Mouse (Mus musculus) neural tube, embryonic 15.5 days (tissue): Measurements from ENCODE around the gene Pi4k2a. TPM values are rescaled to one million over a fixed set of nuclear protein-coding genes. Genes with fewer than 3 reads are reported as not detected.

ENCODE experiments used
- ATAC-seq: fragments of 200-750 bp; cut with Nextera tagmentation; 2 replicates; pipeline ENCODE4 v1.8.0; 2017; ENCODE audit warnings: mild to moderate bottlenecking, moderate TSS enrichment, moderate library complexity; ENCODE audit not compliant: low FRiP score
- H3K27ac ChIP-seq: fragments of 300-500 bp; sonication (generic); replicated peaks from 2 replicates; pipeline ENCODE4 v1.5.1; 2015; ENCODE audit warnings: mild to moderate bottlenecking, inconsistent platforms
- H3K27me3 ChIP-seq: fragments of 300-500 bp; sonication (generic); replicated peaks from 2 replicates; pipeline ENCODE4 v1.6.1; 2015; ENCODE audit warnings: inconsistent platforms
- H3K36me3 ChIP-seq: fragments of 300-500 bp; sonication (generic); 2 replicates; pipeline ENCODE4 v1.6.1; 2015; ENCODE audit warnings: inconsistent platforms
- H3K4me1 ChIP-seq: fragments of 300-500 bp; sonication (generic); 2 replicates; pipeline ENCODE4 v1.6.1; 2015; ENCODE audit warnings: inconsistent platforms
- H3K4me2 ChIP-seq: fragments of 300-500 bp; sonication (generic); 2 replicates; pipeline ENCODE4 v1.6.1; 2015; ENCODE audit warnings: inconsistent platforms, mild to moderate bottlenecking, moderate library complexity
- H3K4me3 ChIP-seq: fragments of 300-500 bp; sonication (generic); replicated peaks from 2 replicates; pipeline ENCODE4 v1.5.1; 2015; ENCODE audit warnings: mild to moderate bottlenecking, inconsistent platforms
- H3K9ac ChIP-seq: fragments of 300-500 bp; sonication (generic); replicated peaks from 2 replicates; pipeline ENCODE4 v1.6.1; 2015; ENCODE audit warnings: mild to moderate bottlenecking, inconsistent platforms
- H3K9me3 ChIP-seq: fragments of 300-500 bp; sonication (generic); replicated peaks from 2 replicates; pipeline ENCODE4 v1.6.1; 2016; ENCODE audit warnings: inconsistent platforms
- WGBS: fragments of 180-500 bp; shearing (Covaris S2); methylation state at CpG from one replicate; pipeline ENCODE4 v1.1.7; 2015; ENCODE audit warnings: mixed read lengths; 5-methylcytosine and 5-hydroxymethylcytosine counted together
- polyA plus RNA-seq: library from polyadenylated mRNA; unstranded; fragments of >200 nt; fragmentation: Nextera tagmentation; extraction: Ambion mirVana; gene quantifications from 2 replicates; pipeline ENCODE4 v1.2.1, GENCODE M21; 2015

Pi4k2a gene
- polyA plus RNA-seq, 1 experiment from 2014 or later = 33.5 TPM

DNA sequence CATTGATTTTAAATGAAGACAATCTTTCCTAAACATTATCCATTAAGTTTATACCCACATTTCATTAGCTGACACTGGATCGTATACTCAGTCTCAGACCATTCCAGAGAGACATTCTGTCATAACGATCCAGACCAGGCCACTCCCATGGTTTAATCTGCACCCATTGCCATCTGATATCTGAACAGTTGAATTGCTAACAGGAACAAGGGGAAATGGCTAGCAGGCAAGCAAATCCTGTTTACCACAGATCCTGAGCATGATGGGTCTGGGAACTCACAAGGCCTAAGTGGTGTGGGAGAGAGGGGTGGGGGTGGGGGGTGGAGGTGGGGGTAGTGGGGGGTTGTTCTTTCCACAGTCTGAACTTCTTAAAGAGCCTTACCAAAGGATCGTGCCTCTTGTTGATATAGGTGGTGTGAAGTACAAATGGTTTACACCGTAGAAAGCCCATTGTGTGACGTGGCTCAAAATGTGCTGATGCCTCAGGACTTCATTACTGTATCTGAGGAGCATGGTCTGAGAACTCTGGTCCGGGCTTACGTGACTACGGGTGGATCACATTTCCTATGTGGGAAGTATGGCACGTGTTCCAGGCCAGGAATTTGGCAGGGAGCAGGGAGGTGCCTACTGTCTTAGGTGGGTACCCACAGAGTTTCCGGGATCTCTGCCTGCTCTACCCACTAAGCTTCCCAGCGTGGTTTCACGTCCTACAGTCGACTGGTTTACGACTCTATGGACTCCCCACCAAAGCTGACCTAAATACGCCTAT is 48.4 kb downstream of the Pi4k2a start:
- no peak for ATAC-seq
- H3K9ac ChIP-seq = no peak overlapping the region
- H3K4me3 ChIP-seq = no peak overlapping the region
- no peaks in the 10 kb centered on the region for H3K27me3 ChIP-seq
- 88% methylated on average over 15 of the region's 15 CpGs for WGBS
- H3K36me3 ChIP-seq = no peaks in the 10 kb centered on the region
- H3K4me2 ChIP-seq = no peak overlapping the region
- no peak overlapping the region for H3K27ac ChIP-seq
- H3K9me3 ChIP-seq = no peaks in the 10 kb centered on the region
- H3K4me1 ChIP-seq = no peaks in the 10 kb centered on the region

DNA sequence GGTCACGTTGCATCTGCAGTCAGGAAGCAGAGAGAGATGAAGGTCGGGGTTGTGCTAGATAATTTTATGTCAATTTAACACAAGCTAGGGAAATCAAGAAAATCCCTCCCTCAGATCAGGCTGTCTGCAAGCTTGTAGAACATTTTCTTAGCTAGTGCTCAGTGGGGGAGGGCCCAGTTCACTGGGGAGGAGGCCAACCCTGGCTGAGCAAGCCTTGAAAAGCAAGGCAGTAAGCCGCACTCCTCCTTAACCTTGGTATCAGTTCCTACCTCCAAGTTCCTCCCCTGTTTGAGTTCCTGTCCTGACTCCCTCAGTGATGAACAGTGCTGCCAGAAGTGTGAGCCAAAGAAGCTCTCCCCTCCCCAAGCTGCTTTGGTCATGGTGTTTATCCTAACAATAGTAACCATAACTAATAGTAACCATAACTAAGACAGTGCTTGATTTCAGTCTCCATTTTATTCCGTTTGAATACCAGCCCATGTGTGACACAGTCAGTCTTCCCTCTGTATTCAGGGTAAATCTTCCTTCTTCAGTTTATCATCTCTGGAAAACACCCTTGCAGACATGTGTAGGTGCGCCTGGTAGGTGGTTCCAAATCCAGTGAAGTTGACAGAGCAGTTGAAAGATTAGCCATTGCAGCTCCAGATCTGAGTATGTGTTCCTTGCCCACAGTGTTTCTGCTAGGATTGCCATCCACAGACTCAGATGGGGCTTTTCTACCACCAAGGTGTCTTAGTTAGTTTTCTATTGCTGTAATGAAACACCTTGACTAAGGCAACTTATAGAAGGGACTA is 49.7 kb downstream of the Pi4k2a start:
- Histone ChIP-seq H3K4me3 (no peak overlapping the region), H3K4me2 (no peak overlapping the region), H3K27ac (no peak overlapping the region), H3K27me3 (no peaks in the 10 kb centered on the region), H3K9me3 (no peaks in the 10 kb centered on the region), H3K36me3 (no peaks in the 10 kb centered on the region), H3K9ac (no peak overlapping the region), H3K4me1 (no peaks in the 10 kb centered on the region)
- 82% methylated on average over 5 of the region's 5 CpGs for WGBS
- ATAC-seq = no peak

DNA sequence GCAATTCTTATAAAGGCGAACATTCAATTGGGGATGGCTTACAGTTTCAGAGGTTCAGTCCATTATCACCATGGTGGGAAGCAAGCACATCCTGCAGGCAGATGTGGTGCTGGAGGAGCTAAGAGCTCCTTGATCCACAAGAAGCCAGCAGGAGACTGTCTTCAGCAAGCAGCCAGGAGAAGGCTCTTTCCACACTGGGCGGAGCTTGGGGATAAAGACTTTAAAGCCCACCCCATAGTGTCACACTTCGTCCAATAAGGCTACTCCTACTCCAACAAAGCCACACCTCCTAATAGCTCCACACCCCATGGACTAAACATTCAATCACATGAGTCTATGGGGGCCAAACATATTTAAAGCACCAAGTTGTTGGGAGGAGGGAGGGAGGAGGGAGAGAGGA is 51.7 kb downstream of the Pi4k2a start:
- Histone ChIP-seq H3K9ac (no peak overlapping the region), H3K27ac (no peak overlapping the region), H3K27me3 (peaks cover 9% of the 10 kb centered on the region; the same call in 1 of the 2 replicates), H3K4me3 (no peak overlapping the region), H3K4me1 (peaks cover 1% of the 10 kb centered on the region; the same call in 1 of the 2 replicates), H3K4me2 (no peak overlapping the region), H3K36me3 (no peaks in the 10 kb centered on the region), H3K9me3 (no peaks in the 10 kb centered on the region)
- 76% methylated on average over 3 of the region's 3 CpGs for WGBS
- no peak for ATAC-seq

DNA sequence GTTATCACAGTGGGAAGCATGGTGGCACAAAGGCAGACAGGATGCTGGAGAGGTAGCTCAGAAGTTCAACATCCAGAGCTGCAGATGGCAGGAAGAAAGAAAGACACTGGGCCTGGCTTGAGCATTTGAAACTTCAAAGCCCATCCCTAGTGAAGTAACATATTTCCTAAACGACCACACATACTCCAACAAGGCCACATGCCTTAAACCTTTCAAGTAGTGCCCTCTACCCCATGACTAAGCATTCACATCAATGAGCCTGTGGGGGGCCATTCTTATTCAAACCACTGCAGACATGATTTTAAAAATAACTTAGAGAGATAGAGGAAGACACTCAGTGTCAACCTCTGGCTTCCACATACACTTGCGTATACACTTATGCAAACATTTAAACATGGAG is 52.5 kb downstream of the Pi4k2a start:
- ATAC-seq = no peak

DNA sequence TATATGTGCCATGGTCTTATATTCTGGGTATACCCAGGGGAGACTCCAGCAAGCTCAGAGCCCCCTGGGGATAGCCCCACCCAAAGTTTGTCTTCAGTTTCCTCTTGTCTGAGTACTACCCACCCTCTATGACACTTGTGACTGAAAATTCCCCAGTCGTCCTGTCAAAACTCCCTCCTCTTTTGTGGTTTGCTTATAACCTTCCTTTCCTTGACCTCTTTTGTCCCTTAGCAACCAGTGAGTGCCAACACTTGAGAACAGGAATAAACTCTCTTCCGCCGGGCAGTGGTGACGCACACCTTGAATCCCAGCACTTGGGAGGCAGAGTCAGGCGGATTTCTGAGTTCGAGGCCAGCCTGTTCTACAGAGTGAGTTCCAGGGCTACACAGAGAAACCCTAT is 53.8 kb downstream of the Pi4k2a start:
- WGBS = 61% methylated on average over 6 of the region's 6 CpGs
- Histone ChIP-seq H3K4me2 (no peak overlapping the region), H3K27ac (no peak overlapping the region), H3K4me3 (no peak overlapping the region), H3K9ac (no peak overlapping the region), H3K9me3 (no peaks in the 10 kb centered on the region), H3K36me3 (no peaks in the 10 kb centered on the region), H3K4me1 (peaks cover 18% of the 10 kb centered on the region), H3K27me3 (peaks cover 16% of the 10 kb centered on the region)
- no peak for ATAC-seq

More for the DNA sequence above, 52.5 kb downstream of the Pi4k2a start:
- no peaks in the 10 kb centered on the region for H3K36me3 ChIP-seq
- H3K4me2 ChIP-seq = no peak overlapping the region
- H3K27ac ChIP-seq = no peak overlapping the region
- H3K27me3 ChIP-seq = peaks cover 9% of the 10 kb centered on the region; the same call in 1 of the 2 replicates
- peaks cover 5% of the 10 kb centered on the region for H3K4me1 ChIP-seq
- 84% methylated on average over 2 of the region's 2 CpGs for WGBS
- no peaks in the 10 kb centered on the region for H3K9me3 ChIP-seq
- no peak overlapping the region for H3K9ac ChIP-seq
- no peak overlapping the region for H3K4me3 ChIP-seq

DNA sequence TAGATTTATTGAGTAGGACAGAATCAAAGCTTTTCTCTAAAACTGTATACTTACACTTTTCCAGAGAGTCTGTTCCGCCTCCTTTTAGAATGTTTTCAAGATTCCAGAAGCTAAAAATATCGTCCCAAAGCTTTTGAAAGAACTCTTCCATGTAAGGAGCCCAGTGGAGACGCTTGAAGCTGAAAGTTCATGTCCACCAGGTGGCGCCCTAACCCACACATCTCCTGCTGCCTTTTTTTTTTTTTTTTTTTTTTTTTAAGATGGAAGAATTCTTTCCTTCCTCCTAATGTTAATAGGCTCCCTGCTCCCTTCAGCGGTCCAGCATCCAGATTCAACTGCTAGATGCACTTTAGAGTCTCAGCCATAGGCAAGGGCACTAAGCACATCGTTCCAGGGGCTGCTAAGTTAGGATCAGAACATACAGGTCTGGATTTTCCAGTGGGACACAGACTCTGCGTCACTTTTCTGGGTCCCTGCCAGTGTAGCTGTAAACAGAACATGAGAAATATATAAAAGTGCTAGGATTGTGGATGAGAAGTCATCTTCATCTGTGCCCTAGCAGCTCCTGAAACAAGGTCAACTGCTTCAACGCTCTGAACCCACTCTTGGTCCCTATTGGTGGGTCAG is 54.4 kb downstream of the Pi4k2a start:
- Histone ChIP-seq H3K4me2 (no peak overlapping the region), H3K4me1 (peaks cover 24% of the 10 kb centered on the region), H3K9me3 (no peaks in the 10 kb centered on the region), H3K9ac (no peak overlapping the region), H3K27me3 (peaks cover 20% of the 10 kb centered on the region), H3K27ac (no peak overlapping the region), H3K36me3 (no peaks in the 10 kb centered on the region), H3K4me3 (no peak overlapping the region)
- WGBS = 28% methylated on average over 8 of the region's 8 CpGs
- ATAC-seq = no peak

DNA sequence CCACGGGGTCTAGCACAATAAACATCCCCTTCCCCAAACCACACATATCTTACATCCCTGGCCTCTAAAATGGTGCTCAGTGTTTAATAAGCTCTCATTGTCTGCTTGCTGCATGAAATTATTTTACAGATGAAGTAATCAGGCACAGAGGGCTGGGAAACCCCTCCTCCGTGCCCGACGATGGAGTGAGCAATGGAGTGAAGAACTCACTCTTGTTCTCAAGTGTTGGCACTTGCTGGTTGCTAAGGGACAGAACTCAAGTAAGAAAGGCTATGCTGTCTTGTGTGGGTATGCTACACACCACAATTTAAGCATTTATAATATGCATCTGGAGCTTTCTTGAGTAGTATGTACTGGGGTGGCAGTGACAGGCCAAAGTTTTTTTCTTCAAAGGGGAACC is 54.9 kb downstream of the Pi4k2a start:
- Histone ChIP-seq H3K4me3 (no peak overlapping the region), H3K27me3 (peaks cover 20% of the 10 kb centered on the region), H3K9ac (no peak overlapping the region), H3K4me2 (no peak overlapping the region), H3K36me3 (no peaks in the 10 kb centered on the region), H3K27ac (no peak overlapping the region), H3K4me1 (peaks cover 27% of the 10 kb centered on the region), H3K9me3 (no peaks in the 10 kb centered on the region)
- WGBS = 64% methylated on average over 4 of the region's 4 CpGs
- no peak for ATAC-seq

DNA sequence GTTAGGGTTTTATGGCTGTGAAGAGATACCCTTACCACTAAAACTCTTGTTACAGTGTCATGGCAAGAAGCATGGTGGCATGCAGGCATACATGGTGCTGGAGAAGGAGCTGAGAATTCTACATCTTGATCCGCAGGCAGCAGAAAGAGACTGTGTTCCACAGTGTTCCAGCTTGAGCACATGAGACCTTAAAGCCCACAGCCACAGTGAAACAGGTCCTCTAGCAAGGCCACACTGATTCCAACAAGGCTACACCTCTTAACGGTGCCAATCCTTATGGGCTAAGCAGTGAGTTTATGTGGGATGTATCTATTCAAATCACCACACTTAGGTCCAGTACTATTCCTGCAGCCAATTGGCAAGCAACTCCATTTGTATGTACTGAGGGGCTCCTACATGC is 55.5 kb downstream of the Pi4k2a start:
- no peak overlapping the region for H3K4me3 ChIP-seq
- no peak for ATAC-seq
- no peak overlapping the region for H3K9ac ChIP-seq
- 94% methylated on average over 2 of the region's 2 CpGs for WGBS
- H3K27ac ChIP-seq = no peak overlapping the region
- no peaks in the 10 kb centered on the region for H3K36me3 ChIP-seq
- no peak overlapping the region for H3K4me2 ChIP-seq
- peaks cover 20% of the 10 kb centered on the region for H3K27me3 ChIP-seq
- H3K9me3 ChIP-seq = no peaks in the 10 kb centered on the region
- peaks cover 31% of the 10 kb centered on the region for H3K4me1 ChIP-seq

DNA sequence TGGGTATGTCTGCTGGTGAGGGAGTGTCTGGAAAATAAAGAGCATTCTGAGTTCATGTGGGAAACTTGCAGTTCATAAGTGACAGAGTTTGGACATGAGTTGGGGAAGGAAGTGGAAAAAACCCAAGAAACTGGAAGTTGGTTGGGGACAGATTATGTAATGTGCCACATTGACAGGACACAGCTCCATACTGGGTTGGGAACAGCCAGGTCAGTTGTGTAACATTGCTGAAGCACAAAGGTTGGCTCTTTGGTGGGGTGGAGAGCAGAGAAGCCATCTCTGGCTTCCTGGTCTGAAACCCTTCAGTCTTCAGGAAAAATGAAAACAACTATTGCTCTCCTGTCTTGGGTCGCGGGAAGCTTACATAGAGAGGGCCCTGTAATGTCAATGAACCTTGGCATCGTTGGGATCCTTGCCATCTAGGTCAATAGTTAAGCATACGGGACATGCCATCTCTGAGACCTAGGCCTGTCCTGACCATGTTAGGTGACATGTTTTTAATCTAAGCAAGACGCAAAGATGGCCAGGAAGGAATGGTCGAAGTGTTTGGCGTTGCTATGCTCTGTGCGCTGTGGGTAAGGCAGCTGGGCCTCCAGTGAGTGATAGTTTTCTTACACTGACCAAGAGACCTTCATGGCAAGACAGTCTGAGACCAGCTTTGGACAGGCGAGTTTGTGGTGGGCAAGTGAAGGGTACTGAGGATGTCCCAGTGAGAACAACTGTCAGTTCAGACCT is 56.2 kb downstream of the Pi4k2a start:
- no peak overlapping the region for H3K9ac ChIP-seq
- H3K9me3 ChIP-seq = no peaks in the 10 kb centered on the region
- ATAC-seq = 0 out of 2 replicates have a peak, but pooled peaks have one; percentile 4
- no peaks in the 10 kb centered on the region; the same call in 1 of the 2 replicates for H3K36me3 ChIP-seq
- H3K4me3 ChIP-seq = no peak overlapping the region
- H3K4me2 ChIP-seq = peak overlapping the region; percentile 84; the same call in 1 of the 2 replicates
- peaks cover 20% of the 10 kb centered on the region for H3K27me3 ChIP-seq
- H3K4me1 ChIP-seq = peaks cover 36% of the 10 kb centered on the region
- WGBS = 91% methylated on average over 9 of the region's 9 CpGs
- H3K27ac ChIP-seq = no peak overlapping the region

DNA sequence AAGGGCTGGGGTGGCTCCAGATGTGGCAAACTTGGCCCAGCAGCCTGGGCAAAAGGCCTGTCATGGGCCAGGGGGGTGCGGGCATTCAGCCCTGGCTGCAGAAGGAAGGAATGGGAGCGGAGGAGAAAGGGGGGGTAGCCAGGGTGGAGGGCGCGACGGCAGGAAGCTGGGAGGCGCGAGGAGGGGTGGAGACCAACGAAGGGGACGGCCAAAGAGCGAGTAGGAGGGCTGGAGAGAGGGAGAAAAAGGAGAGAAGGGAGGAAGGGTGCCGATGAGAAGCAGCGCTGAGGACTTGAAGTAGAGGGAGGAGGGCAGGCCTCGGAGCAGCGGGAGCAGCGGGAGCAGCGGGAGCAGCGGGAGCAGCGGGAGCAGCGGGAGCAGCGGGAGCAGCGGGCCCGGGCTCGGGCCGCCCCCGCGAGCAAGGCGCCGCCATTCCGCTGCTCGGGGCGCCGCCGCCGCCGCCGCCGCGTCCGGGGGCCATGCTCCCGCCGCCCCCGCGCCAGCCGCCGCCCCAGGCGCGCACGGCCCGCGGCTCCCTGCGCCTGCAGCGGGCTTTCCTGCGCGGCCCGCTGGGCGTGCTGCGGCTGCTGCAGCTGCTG is 57.0 kb downstream of the Pi4k2a start, which contains the start of gene Marveld1:
Marveld1 (plus strand) TSS at position 231 of the 599 bp plus-strand sequence.
- H3K9me3 ChIP-seq = no peaks in the 10 kb centered on the region
- peak; percentile 51 for ATAC-seq
- H3K27ac ChIP-seq = peak within 1 kb of the TSS; percentile 73
- H3K4me3 ChIP-seq = peak within 1 kb of the TSS; percentile 58
- H3K36me3 ChIP-seq = no peaks in the 10 kb centered on the region; the same call in 1 of the 2 replicates
- peaks cover 20% of the 10 kb centered on the region for H3K27me3 ChIP-seq
- H3K4me2 ChIP-seq = peak within 1 kb of the TSS; percentile 84
- whole genome bisulfite sequencing = under 1% methylated on average over 28 of the region's 57 CpGs
- H3K4me1 ChIP-seq = peaks cover 38% of the 10 kb centered on the region
- H3K9ac ChIP-seq = peak within 1 kb of the TSS; percentile 73
